Mouse (Mus musculus) liver, adult (tissue): ENCODE data around the gene Hspb3.

Source experiments
- GATA4 ChIP-seq: IDR thresholded peaks from 2 replicates; pipeline ENCODE4 v1.6.1; 2014; ENCODE audit warnings: mild to moderate bottlenecking, low read length; ENCODE audit not compliant: insufficient replicate concordance

The Hspb3 gene

GRCm38 (mm10) chr13:113663151-113663779, at the start of gene Hspb3:
TSS of gene Hspb3 (minus strand) at chr13:113663676.
- no peak for TF ChIP-seq GATA4

GRCm38 (mm10) chr13:113713186-113713585, 49.7 kb upstream of the Hspb3 start:
- TF ChIP-seq GATA4: no peak

DNA sequence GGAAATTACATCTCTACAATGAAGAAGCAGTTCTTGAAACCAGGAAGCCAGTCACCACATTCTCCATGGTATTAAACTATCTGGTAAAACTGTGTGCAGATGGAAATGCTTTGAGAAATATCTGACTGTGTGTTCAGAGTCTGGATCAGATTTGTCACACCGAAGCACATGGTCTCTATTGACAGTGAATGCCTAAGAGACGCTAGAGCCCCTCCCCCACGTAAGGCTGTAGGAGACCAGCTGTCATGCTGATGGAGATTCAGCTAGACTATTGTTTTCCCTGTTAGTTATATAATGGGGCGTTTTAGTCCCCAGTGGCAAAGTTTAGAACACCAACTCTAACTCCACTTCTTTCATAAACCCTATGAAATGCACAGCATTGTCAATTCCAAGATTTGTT, 42.7 kb upstream of the Hspb3 start:
- no peak for TF ChIP-seq GATA4

DNA sequence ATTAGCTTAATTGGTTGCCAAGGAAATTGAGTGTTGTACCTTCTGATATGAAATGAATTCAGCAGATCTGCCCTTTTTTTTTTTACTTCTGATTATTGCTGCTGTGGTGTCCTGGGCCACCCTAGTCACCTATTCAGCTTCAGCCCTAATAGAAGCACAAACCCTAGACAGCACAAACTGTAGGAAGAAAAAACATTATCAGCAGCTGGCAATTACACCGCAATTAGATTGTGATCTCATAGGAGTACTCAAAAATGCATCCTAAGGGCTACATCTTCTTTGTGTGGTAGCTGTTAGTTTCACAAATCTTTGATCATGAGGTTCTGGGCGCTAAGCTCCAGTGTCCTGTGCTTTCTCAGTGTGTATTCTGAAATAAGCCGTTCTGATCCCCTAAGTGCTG, 37.7 kb upstream of the Hspb3 start:
- TF ChIP-seq GATA4: no peak

DNA sequence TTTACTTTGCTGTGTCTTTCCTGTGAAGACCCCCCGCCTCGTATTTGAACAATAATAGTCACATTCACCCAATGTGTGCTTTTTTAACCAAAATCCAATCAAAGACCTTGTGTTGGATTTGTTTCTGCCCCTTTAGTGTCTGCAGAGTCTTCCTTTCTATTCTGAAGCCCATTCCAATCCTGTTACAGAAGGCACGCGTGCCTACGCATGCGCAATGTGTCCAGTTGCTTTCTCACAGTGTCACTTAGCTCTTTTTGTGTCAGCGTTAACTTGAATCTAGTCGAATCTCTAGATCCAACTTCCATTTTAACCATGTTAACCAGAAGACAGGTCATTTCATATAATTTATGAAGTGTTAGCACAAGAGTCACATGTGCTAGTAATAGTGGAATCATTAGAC, 36.5 kb upstream of the Hspb3 start:
- no peak for TF ChIP-seq GATA4

DNA sequence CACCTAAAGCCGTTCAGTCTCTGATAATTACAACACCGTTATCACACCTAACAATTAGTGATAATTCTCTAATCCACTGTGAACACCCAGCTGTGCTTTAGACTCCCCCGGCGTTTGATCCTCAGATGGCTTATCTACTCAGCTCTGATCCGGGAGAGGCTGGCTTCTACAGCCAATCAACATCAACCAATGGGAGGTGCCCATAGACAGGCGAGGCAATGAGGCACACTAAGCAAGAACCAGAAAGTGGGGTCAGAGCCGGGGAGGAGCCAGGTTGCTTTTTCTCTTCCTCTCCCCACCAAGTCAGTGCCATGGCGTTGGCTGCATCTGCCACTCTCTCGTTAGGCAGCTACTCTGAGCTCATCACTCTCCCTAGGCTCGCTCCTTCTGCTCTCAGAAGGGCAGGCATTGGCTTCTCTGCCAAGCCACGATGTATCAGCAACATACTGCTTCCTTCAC, 36.0 kb upstream of the Hspb3 start:
- TF ChIP-seq GATA4: no peak

- no peak for TF ChIP-seq GATA4
Observed at GRCm38 (mm10) chr13:113696838-113697321, 33.4 kb upstream of the Hspb3 start.

- no peak for TF ChIP-seq GATA4
Observed at GRCm38 (mm10) chr13:113693383-113693782, 29.9 kb upstream of the Hspb3 start.

GRCm38 (mm10) chr13:113691644-113692043, 28.2 kb upstream of the Hspb3 start:
- no peak for TF ChIP-seq GATA4

DNA sequence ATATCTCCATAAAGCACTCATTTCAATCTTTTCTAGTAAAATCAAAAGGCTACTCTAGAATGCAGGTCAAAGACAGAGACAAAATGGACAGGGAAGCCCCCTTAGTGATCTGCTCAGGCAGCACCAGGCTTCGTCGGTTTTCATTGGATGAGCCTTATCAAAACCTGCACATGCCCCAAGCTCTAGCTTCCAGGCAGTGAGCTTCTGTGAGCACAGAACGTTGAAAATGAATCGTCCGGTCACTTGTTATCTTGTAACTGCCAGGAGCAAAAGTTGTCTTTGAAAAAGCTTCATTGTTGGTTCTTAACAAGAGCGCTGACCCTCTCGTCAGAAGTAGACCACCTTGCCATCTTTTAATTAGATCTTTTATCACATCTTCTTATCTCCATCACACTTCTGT, 26.4 kb upstream of the Hspb3 start:
- no peak for TF ChIP-seq GATA4

DNA sequence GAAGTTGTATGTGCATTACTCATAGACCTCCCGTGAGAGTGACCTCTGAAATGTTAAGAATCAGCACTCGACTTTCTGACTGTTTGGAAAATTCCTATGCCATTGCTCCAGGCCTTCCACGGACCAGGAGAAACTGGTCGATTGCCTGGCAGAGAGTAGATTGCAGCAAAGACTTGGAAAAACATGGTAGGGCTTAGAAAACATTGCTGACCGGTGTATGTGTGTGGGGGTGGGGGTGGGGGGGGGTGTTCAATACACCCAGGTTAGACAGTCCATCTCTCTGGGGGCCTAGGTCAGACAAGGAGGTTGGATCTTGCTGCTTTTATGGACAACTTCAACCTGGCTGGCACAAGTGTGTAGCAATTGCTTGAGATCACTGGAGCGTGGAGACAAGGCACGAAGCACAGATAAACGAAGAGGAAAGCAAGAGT, 23.2 kb upstream of the Hspb3 start:
- no peak for TF ChIP-seq GATA4

DNA sequence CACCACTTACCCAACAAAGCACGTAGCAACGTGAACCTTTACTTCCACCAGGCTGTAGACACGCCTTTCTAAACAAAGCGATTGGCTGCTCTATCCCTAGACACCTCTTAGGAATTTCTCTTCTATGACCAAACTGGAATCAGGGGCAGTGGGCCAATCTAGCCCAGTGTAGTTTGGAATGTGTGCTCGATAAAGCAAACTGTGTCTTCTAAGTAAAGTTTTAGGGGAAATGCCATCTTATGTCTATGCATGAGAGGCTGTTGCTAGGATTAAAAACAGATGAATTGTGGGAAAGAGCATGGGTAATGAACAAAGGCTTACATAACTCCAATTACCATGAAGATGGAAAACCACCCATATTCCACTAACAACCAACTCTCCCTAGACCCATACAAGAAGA, 19.3 kb upstream of the Hspb3 start:
- no peak for TF ChIP-seq GATA4

GRCm38 (mm10) chr13:113680646-113681045, 17.2 kb upstream of the Hspb3 start:
- no peak for TF ChIP-seq GATA4

- no peak for TF ChIP-seq GATA4
Observed at GRCm38 (mm10) chr13:113669459-113670077, 6.1 kb upstream of the Hspb3 start.

- TF ChIP-seq GATA4: no peak
Observed at GRCm38 (mm10) chr13:113663883-113664282, 407 bp upstream of the Hspb3 start.

DNA sequence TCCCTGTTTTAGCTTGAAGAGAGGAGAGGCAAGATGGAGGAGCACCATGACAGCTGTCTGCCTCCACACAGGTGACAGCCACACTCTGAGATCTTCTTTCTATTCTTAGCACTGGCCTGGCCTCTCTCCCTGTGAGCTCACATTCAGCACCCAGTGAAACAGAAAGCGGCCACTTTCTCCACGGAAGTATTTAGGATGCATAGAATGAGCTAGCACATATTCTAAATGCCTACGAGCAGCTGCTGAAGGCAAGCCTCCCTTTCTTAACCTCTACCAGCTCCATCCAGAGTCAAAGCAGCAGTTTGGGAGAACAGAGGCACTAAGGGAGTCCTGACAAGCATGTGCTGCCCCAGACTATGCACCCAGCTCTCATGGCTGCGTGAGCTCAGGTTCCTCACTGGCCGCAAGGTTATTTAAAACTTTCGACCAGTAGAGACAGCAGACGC, 1.6 kb downstream of the Hspb3 start:
- no peak for TF ChIP-seq GATA4

- no peak for TF ChIP-seq GATA4
Observed at GRCm38 (mm10) chr13:113660576-113661310, 2.7 kb downstream of the Hspb3 start.

- TF ChIP-seq GATA4: no peak
Observed at GRCm38 (mm10) chr13:113657204-113657603, 6.3 kb downstream of the Hspb3 start.
